Mouse (Mus musculus) small intestine, adult 2 months (tissue): ENCODE measurements around the gene Lin54. TPM values are rescaled to one million over a fixed set of nuclear protein-coding genes. Genes with fewer than 3 reads are reported as not detected.
"Not testable (repeated sequence)": the region's sequence is repeated elsewhere in the genome, so short reads cannot be mapped to it uniquely, and the experiment has no call there.

ENCODE experiments used
- H3K27ac ChIP-seq: fragments of 200-500 bp; 2 replicates; pipeline ENCODE4 v1.5.1; 2012; ENCODE audit warnings: low read depth, low read length, control low read depth, inconsistent platforms; ENCODE audit not compliant: insufficient read depth
- H3K27me3 ChIP-seq: fragments of 200-500 bp; 2 replicates; pipeline ENCODE4 v1.6.1; 2012; ENCODE audit warnings: mild to moderate bottlenecking, moderate library complexity, low read length, inconsistent platforms; ENCODE audit not compliant: control insufficient read depth, insufficient read depth
- H3K36me3 ChIP-seq: fragments of 200-500 bp; 2 replicates; pipeline ENCODE4 v1.6.1; 2012; ENCODE audit warnings: mild to moderate bottlenecking, low read length, control low read depth, inconsistent platforms; ENCODE audit not compliant: control insufficient read depth, insufficient read depth
- H3K4me1 ChIP-seq: fragments of 200-500 bp; 2 replicates; pipeline ENCODE4 v1.6.1; 2012; ENCODE audit warnings: low read length, inconsistent platforms, mixed read lengths; ENCODE audit not compliant: control insufficient read depth, insufficient read depth, insufficient read length
- H3K4me3 ChIP-seq: fragments of 200-500 bp; 2 replicates; pipeline ENCODE4 v1.5.1; 2012; ENCODE audit warnings: low read depth, mild to moderate bottlenecking, control low read depth, inconsistent platforms, low read length, moderate library complexity
- CTCF ChIP-seq: fragments of 200-500 bp; IDR thresholded peaks from 2 replicates; pipeline ENCODE4 v1.5.1; 2012; ENCODE audit warnings: low read depth, mild to moderate bottlenecking, control low read depth, inconsistent platforms, low read length, moderate library complexity, mixed read lengths; ENCODE audit not compliant: insufficient replicate concordance, insufficient read length; ENCODE audit errors: extremely low read depth
- POLR2A ChIP-seq: fragments of 200-500 bp; IDR thresholded peaks from 2 replicates; pipeline ENCODE4 v1.6.1; 2012; ENCODE audit warnings: low read depth, mild to moderate bottlenecking, control low read depth, inconsistent platforms, low read length, moderate library complexity
- WGBS: fragments of 180-500 bp; shearing (Covaris S2); methylation state at CpG from one replicate; pipeline ENCODE4 v1.1.7; 2018; 5-methylcytosine and 5-hydroxymethylcytosine counted together
- polyA plus RNA-seq: library from polyadenylated mRNA; depleted of rRNA; stranded (reverse); fragments of >200 nt; gene quantifications from 2 replicates; pipeline ENCODE4 v1.2.3, GENCODE M21; 2012

The Lin54 gene
- polyA plus RNA-seq, 1 experiment = 6.3 TPM

GRCm38 (mm10) chr5:100430076-100430390, 70.4 kb downstream of the Lin54 start:
- H3K27me3 ChIP-seq = no peaks in the 10 kb centered on the region
- H3K4me1 ChIP-seq = peaks cover 12% of the 10 kb centered on the region
- under 1% methylated on average over 11 of the region's 11 CpGs for WGBS
- TF ChIP-seq POLR2A (no peak), CTCF (no peak)
- peak overlapping the region; percentile 81 for H3K4me3 ChIP-seq
- H3K27ac ChIP-seq = peak overlapping the region; percentile 82
- H3K36me3 ChIP-seq = peaks cover 6% of the 10 kb centered on the region

DNA sequence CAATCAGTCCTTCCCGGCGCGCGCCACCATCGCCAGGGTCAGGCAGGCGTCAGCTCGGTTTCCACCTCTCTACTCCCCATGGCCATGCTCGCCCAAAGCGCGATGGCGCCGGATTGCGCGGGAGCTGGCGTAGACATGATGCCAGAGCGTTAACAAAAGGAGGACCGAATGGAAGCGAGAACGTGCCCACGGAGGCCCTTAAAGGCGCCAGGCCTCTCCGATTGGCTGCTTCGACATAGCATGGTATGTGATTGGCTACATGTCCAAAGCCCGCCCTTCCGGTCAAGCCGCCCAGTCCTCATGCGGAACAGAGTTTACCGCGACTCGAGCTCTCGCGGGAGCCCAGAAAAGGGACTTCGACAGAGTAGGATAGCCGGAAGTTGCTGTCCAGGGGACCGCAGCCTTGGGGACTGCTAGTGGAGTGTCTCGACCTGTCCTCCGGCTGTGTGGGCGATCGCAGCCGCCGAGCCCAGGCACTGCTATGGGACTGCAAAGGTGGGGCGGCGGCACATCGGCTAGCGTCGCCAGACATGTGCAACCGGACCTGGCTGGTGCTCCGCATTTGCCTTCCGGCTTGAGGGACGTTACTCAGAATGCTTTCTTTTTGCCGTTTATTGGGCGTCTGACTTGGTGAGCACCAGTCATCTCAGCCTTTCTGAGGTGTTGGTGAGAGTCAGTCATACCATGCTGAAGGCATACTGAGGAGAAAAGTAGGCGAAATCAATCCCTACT, 70.9 kb downstream of the Lin54 start:
- H3K4me3 ChIP-seq = peak overlapping the region; percentile 81
- peak overlapping the region; percentile 82 for H3K27ac ChIP-seq
- H3K36me3 ChIP-seq = peaks cover 8% of the 10 kb centered on the region
- TF ChIP-seq POLR2A = peak; percentile 87
- no peak for TF ChIP-seq CTCF
- under 1% methylated on average over 53 of the region's 53 CpGs for WGBS
- no peaks in the 10 kb centered on the region for H3K27me3 ChIP-seq
- H3K4me1 ChIP-seq = peaks cover 12% of the 10 kb centered on the region

DNA sequence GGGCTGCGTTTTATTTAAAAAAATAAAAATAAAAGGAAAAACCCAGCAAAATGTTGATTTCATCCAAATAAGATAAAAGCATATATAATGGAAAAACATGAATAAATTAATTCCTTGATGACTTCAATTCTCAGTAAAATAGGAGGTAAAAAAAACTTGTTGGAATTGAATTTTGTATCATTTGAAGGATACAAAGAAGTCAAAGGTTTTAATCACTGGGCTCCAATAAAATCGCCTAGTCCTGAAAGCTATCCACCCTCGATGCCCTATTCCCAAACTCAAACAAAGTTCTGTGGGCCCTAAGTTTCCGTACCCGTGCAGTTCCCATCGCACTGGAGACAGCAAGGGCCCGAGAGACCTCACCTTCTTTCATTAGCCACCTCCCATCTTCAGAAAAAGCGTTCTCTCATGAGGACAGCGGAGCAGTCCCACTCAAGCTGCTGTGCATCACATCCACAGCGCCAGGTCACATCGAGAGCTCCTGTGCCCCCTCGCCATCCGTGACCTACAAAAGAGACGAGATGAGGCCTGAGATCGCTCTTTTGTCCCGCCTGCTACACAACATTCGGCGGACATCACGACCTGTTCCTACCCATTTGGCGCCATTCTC, 71.6 kb downstream of the Lin54 start:
- H3K4me1 ChIP-seq = peaks cover 12% of the 10 kb centered on the region
- under 1% methylated on average over 20 of the region's 20 CpGs for WGBS
- peak overlapping the region; percentile 20 for H3K27ac ChIP-seq
- H3K4me3 ChIP-seq = peak overlapping the region; percentile 81
- TF ChIP-seq CTCF (no peak), POLR2A (no peak)
- no peaks in the 10 kb centered on the region for H3K27me3 ChIP-seq
- H3K36me3 ChIP-seq = peaks cover 10% of the 10 kb centered on the region

- Histone ChIP-seq H3K27me3 (no peaks in the 10 kb centered on the region), H3K4me1 (peaks cover 15% of the 10 kb centered on the region), H3K4me3 (no peak overlapping the region; the same call in 1 of the 2 replicates), H3K36me3 (peaks cover 13% of the 10 kb centered on the region), H3K27ac (no peak overlapping the region)
- WGBS = 3% methylated on average over 5 of the region's 5 CpGs
- TF ChIP-seq POLR2A = no peak
- TF ChIP-seq CTCF = no peak
These were observed 72.3 kb downstream of the Lin54 start for GRCm38 (mm10) chr5:100428031-100428733.

DNA sequence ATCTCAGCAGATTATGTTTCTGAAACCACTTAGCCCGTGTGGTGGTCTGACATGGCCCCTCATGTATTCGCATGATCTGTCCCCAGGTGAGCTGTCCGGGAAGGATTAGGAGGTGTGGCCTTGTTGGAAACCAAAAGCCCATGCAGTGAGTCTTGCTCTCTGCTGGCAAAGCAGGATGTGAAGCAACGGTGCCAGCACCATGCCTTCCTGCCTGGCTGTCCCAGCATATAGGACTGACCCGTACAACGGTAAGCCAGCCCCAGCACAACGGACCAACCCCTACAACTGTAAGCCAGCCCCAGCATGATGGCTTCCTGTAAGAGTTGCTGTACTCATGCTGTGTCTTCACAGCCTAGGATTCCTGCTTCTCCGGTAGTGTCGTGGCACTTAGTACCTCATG, 73.2 kb downstream of the Lin54 start:
- 12% methylated on average over 9 of the region's 9 CpGs for WGBS
- H3K4me3 ChIP-seq = peak overlapping the region; percentile 46
- no peaks in the 10 kb centered on the region for H3K27me3 ChIP-seq
- H3K36me3 ChIP-seq = peaks cover 22% of the 10 kb centered on the region
- TF ChIP-seq CTCF = no peak
- no peak for TF ChIP-seq POLR2A
- H3K4me1 ChIP-seq = peaks cover 15% of the 10 kb centered on the region
- H3K27ac ChIP-seq = no peak overlapping the region

GRCm38 (mm10) chr5:100425823-100426222, 74.6 kb downstream of the Lin54 start:
- H3K4me3 ChIP-seq, H3K27ac ChIP-seq, H3K27me3 ChIP-seq: not testable (repeated sequence)
- 93% methylated on average over 2 of the region's 2 CpGs for WGBS
- Histone ChIP-seq H3K36me3 (peaks cover 31% of the 10 kb centered on the region), H3K4me1 (peaks cover 15% of the 10 kb centered on the region)

GRCm38 (mm10) chr5:100424252-100424651, 76.2 kb downstream of the Lin54 start:
- H3K36me3 ChIP-seq = peaks cover 43% of the 10 kb centered on the region
- H3K27ac ChIP-seq = no peak overlapping the region
- H3K4me3 ChIP-seq = no peak overlapping the region
- H3K27me3 ChIP-seq = no peaks in the 10 kb centered on the region
- 28% methylated on average over 3 of the region's 3 CpGs for WGBS
- TF ChIP-seq POLR2A (no peak), CTCF (no peak)
- peaks cover 10% of the 10 kb centered on the region for H3K4me1 ChIP-seq
